Mouse (Mus musculus): ENCODE results near the gene Ubash3a.

DNA sequence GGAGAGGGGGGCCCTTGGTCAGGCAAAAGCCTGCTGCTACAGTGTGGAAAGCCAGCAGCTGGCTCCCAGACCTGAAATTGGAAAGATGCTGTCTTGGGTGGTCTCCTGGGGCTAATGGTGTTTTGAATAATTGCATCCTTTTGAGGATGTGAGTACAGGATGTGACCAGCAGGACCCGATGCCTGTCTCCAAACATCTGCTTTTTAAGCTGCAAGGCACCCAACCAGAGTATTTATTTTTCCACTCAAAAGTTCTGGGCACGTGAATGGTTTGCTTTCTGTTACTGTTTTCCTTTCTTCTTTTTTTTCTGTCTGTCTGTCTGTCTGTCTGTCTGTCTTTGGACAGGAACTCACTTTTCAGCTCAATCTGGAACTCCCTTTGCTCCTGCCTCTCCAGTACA, 15.0 kb upstream of the Ubash3a start:
- TF ChIP-seq ZC3H11A (IDR thresholded peaks at IDR 0.05; ENCODE audit: borderline replicate concordance, low read depth, low read length) (no peak), HCFC1 (IDR thresholded peaks at IDR 0.05; ENCODE audit: borderline replicate concordance, insufficient read depth, low read length) (no peak), CHD2 (IDR thresholded peaks at IDR 0.05; ENCODE audit: low read depth, low read length) (no peak)

All from ES-E14 (cell line).